Mouse (Mus musculus) C2C12 (cell line): ENCODE data around the gene Pm20d1. TPM values are rescaled to one million over a fixed set of nuclear protein-coding genes. Genes with fewer than 3 reads are reported as not detected.

Source experiments
- H3K27me3 ChIP-seq: one replicate; pipeline ENCODE4 v1.6.1; 2011; ENCODE audit not compliant: control insufficient read depth, insufficient read depth, insufficient read length
- H3K36me3 ChIP-seq: one replicate; pipeline ENCODE4 v1.6.1; 2011; ENCODE audit not compliant: control insufficient read depth, insufficient read depth
- H3K4me3 ChIP-seq: one replicate; pipeline ENCODE4 v1.5.1; 2011; ENCODE audit warnings: mild to moderate bottlenecking, control low read depth; ENCODE audit not compliant: poor library complexity, insufficient read depth, severe bottlenecking
- H3K79me2 ChIP-seq: one replicate; pipeline ENCODE4 v1.6.1; 2011; ENCODE audit not compliant: control insufficient read depth, insufficient read depth
- H3K79me3 ChIP-seq: one replicate; pipeline ENCODE4 v1.6.1; 2011; ENCODE audit warnings: low read depth, control low read depth
- H3ac ChIP-seq: one replicate; pipeline ENCODE3; 2011; ENCODE audit warnings: low read depth; ENCODE audit not compliant: control insufficient read depth, insufficient read length
- CEBPB ChIP-seq: IDR thresholded peaks from one replicate; pipeline ENCODE4 v1.6.1; 2011; ENCODE audit warnings: low read depth, mild to moderate bottlenecking, control low read depth, moderate library complexity
- CTCF ChIP-seq: IDR thresholded peaks from one replicate; pipeline ENCODE4 v1.5.1; 2011; ENCODE audit not compliant: control insufficient read depth, insufficient read depth, insufficient read length
- FOSL1 ChIP-seq: IDR thresholded peaks from one replicate; pipeline ENCODE4 v1.8.0; 2011; ENCODE audit warnings: mild to moderate bottlenecking, low read length; ENCODE audit not compliant: poor library complexity, insufficient read depth, severe bottlenecking
- MAX ChIP-seq: IDR thresholded peaks from one replicate; pipeline ENCODE4 v1.6.1; 2011; ENCODE audit warnings: mild to moderate bottlenecking, control low read depth
- MYOD1 ChIP-seq: IDR thresholded peaks from one replicate; pipeline ENCODE4 v1.6.1; 2011; ENCODE audit warnings: low read depth; ENCODE audit not compliant: control insufficient read depth, insufficient read length
- MYOG ChIP-seq: IDR thresholded peaks from one replicate; pipeline ENCODE4 v1.6.1; 2011; ENCODE audit not compliant: control insufficient read depth, insufficient read length; ENCODE audit errors: extremely low read depth
- USF1 ChIP-seq: IDR thresholded peaks from one replicate; pipeline ENCODE4 v1.6.1; 2011; ENCODE audit warnings: low read depth, mild to moderate bottlenecking, control low read depth, moderate library complexity
- polyA plus RNA-seq: library from polyadenylated mRNA; unstranded; fragments of >200 nt; fragmentation: generic; extraction: Trizol; gene quantifications from one replicate; pipeline ENCODE4 v1.2.1, GENCODE M21; 2012; ENCODE audit warnings: missing spikeins

Gene Pm20d1
- polyA plus RNA-seq, 1 experiment: 0.01 TPM

- no peak overlapping the region for H3ac ChIP-seq
- no peaks in the 10 kb centered on the region for H3K27me3 ChIP-seq
- H3K79me3 ChIP-seq: no peaks in the 10 kb centered on the region
- H3K79me2 ChIP-seq: no peaks in the 10 kb centered on the region
- no peak for TF ChIP-seq MYOD1
- no peak for TF ChIP-seq MAX
- TF ChIP-seq MYOG: no peak
- no peak for TF ChIP-seq CTCF
- TF ChIP-seq FOSL1: no peak
- TF ChIP-seq USF1: no peak
- no peak for TF ChIP-seq CEBPB
- no peak overlapping the region for H3K4me3 ChIP-seq
- peaks cover 7% of the 10 kb centered on the region for H3K36me3 ChIP-seq
These were observed 42.1 kb downstream of the Pm20d1 start for GRCm38 (mm10) chr1:131839279-131839678.

- Histone ChIP-seq H3K27me3 (no peaks in the 10 kb centered on the region), H3K4me3 (no peak overlapping the region), H3K79me3 (no peaks in the 10 kb centered on the region), H3K36me3 (peaks cover 14% of the 10 kb centered on the region), H3K79me2 (no peaks in the 10 kb centered on the region), H3ac (no peak overlapping the region)
- TF ChIP-seq FOSL1: no peak
- TF ChIP-seq MYOG: no peak
- no peak for TF ChIP-seq MYOD1
- TF ChIP-seq MAX: no peak
- TF ChIP-seq CEBPB: no peak
- no peak for TF ChIP-seq USF1
- TF ChIP-seq CTCF: no peak
These were observed 45.0 kb downstream of the Pm20d1 start for GRCm38 (mm10) chr1:131842221-131842620.

GRCm38 (mm10) chr1:131843758-131844157, 46.6 kb downstream of the Pm20d1 start:
- TF ChIP-seq MYOG (no peak), MYOD1 (no peak), CEBPB (no peak), USF1 (no peak), FOSL1 (no peak), CTCF (no peak), MAX (no peak)
- Histone ChIP-seq H3ac (no peak overlapping the region), H3K79me2 (no peaks in the 10 kb centered on the region), H3K27me3 (no peaks in the 10 kb centered on the region), H3K79me3 (no peaks in the 10 kb centered on the region), H3K4me3 (no peak overlapping the region), H3K36me3 (peaks cover 14% of the 10 kb centered on the region)

GRCm38 (mm10) chr1:131844883-131845282, 47.7 kb downstream of the Pm20d1 start:
- no peaks in the 10 kb centered on the region for H3K79me2 ChIP-seq
- H3ac ChIP-seq: no peak overlapping the region
- no peaks in the 10 kb centered on the region for H3K27me3 ChIP-seq
- H3K79me3 ChIP-seq: no peaks in the 10 kb centered on the region
- TF ChIP-seq MYOD1: no peak
- no peak for TF ChIP-seq FOSL1
- TF ChIP-seq CEBPB: no peak
- TF ChIP-seq USF1: no peak
- no peak for TF ChIP-seq MAX
- TF ChIP-seq CTCF: no peak
- no peak for TF ChIP-seq MYOG
- H3K36me3 ChIP-seq: peaks cover 14% of the 10 kb centered on the region
- H3K4me3 ChIP-seq: no peak overlapping the region

GRCm38 (mm10) chr1:131846255-131846654, 49.1 kb downstream of the Pm20d1 start:
- H3ac ChIP-seq: no peak overlapping the region
- H3K79me2 ChIP-seq: no peaks in the 10 kb centered on the region
- TF ChIP-seq MYOD1: no peak
- TF ChIP-seq MAX: no peak
- TF ChIP-seq CTCF: no peak
- no peak for TF ChIP-seq CEBPB
- TF ChIP-seq USF1: no peak
- no peak for TF ChIP-seq FOSL1
- no peak for TF ChIP-seq MYOG
- no peaks in the 10 kb centered on the region for H3K79me3 ChIP-seq
- no peak overlapping the region for H3K4me3 ChIP-seq
- peaks cover 14% of the 10 kb centered on the region for H3K36me3 ChIP-seq
- H3K27me3 ChIP-seq: no peaks in the 10 kb centered on the region

- no peak overlapping the region for H3K4me3 ChIP-seq
- TF ChIP-seq MAX (no peak), CTCF (no peak), USF1 (no peak), CEBPB (no peak), FOSL1 (no peak), MYOD1 (no peak), MYOG (no peak)
These were observed 64.6 kb downstream of the Pm20d1 start for GRCm38 (mm10) chr1:131861811-131862210.

More at GRCm38 (mm10) chr1:131861811-131862210, 64.6 kb downstream of the Pm20d1 start:
- peaks cover 3% of the 10 kb centered on the region for H3K27me3 ChIP-seq
- H3K36me3 ChIP-seq: no peaks in the 10 kb centered on the region
- no peaks in the 10 kb centered on the region for H3K79me2 ChIP-seq
- H3ac ChIP-seq: no peak overlapping the region
- no peaks in the 10 kb centered on the region for H3K79me3 ChIP-seq
